Mouse (Mus musculus) heart, embryonic 15.5 days (tissue): Measurements from ENCODE around the gene Ehd4. TPM values are rescaled to one million over a fixed set of nuclear protein-coding genes. Genes with fewer than 3 reads are reported as not detected.

ENCODE experiments used
- ATAC-seq: fragments of 200-750 bp; cut with Nextera tagmentation; replicated peaks from 2 replicates; pipeline ENCODE4 v1.8.0; 2017; ENCODE audit warnings: low read depth, moderate TSS enrichment; ENCODE audit not compliant: insufficient number of reproducible peaks, insufficient read depth, low FRiP score
- H3K27ac ChIP-seq: fragments of 300-500 bp; sonication (generic); 2 replicates; pipeline ENCODE4 v1.5.1; 2015; ENCODE audit warnings: mild to moderate bottlenecking, inconsistent platforms
- H3K27me3 ChIP-seq: fragments of 300-500 bp; sonication (generic); 2 replicates; pipeline ENCODE4 v1.6.1; 2015; ENCODE audit warnings: inconsistent platforms
- H3K36me3 ChIP-seq: fragments of 300-500 bp; sonication (generic); 2 replicates; pipeline ENCODE4 v1.6.1; 2015; ENCODE audit warnings: mild to moderate bottlenecking, inconsistent platforms
- H3K4me1 ChIP-seq: fragments of 300-500 bp; sonication (generic); replicated peaks from 2 replicates; pipeline ENCODE4 v1.6.1; 2015; ENCODE audit warnings: inconsistent platforms
- H3K4me2 ChIP-seq: fragments of 300-500 bp; sonication (generic); 2 replicates; pipeline ENCODE4 v1.6.1; 2015; ENCODE audit warnings: inconsistent platforms, mild to moderate bottlenecking, moderate library complexity
- H3K4me3 ChIP-seq: fragments of 300-500 bp; sonication (generic); 2 replicates; pipeline ENCODE4 v1.5.1; 2015; ENCODE audit warnings: mild to moderate bottlenecking, inconsistent platforms
- H3K9ac ChIP-seq: fragments of 300-500 bp; sonication (generic); 2 replicates; pipeline ENCODE4 v1.6.1; 2015; ENCODE audit warnings: mild to moderate bottlenecking, inconsistent platforms
- H3K9me3 ChIP-seq: fragments of 300-500 bp; sonication (generic); replicated peaks from 2 replicates; pipeline ENCODE4 v1.6.1; 2016; ENCODE audit warnings: inconsistent platforms
- WGBS: fragments of 180-500 bp; shearing (Covaris S2); methylation state at CpG from one replicate; pipeline ENCODE4 v1.1.7; 2015; ENCODE audit warnings: mixed read lengths; 5-methylcytosine and 5-hydroxymethylcytosine counted together
- polyA plus RNA-seq: library from polyadenylated mRNA; unstranded; fragments of >200 nt; fragmentation: Nextera tagmentation; extraction: Ambion mirVana; gene quantifications from 2 replicates; pipeline ENCODE4 v1.2.1, GENCODE M21; 2015

Ehd4 gene
- polyA plus RNA-seq, result 164 and 188 TPM in 2 replicates

DNA sequence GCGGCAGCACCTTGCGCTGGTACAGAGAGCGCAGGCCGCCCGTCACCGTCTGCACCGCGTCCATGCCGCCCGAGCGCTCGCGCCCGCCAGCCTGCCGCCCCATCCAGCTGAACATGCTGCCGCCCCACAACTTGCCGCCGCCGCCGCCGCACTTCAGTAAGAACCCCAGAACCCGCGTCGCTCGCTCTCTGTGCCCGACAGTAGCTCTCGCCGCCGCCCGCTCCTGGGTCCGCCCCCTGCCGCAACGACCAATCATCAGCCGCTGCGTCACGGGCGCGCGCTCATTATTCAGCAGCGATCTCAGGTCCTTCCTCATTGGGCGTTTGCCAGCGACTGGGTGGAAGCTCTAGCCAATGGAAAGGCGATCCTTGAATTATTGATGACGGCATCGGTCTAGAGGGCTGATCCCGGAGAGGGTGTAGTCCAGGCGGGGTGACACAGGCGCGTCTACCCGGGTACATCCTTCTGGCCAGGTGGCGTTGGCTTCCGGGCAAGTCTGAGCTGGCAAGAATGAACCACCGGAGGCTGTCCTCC lies at the start of gene Ehd4:
TSS of gene Ehd4 (minus strand) at position 246 of the 534 bp plus-strand sequence.
- Histone ChIP-seq H3K36me3 (peaks cover 9% of the 10 kb centered on the region; the same call in 1 of the 2 replicates), H3K9ac (peak within 1 kb of the TSS; percentile 88), H3K27me3 (no peaks in the 10 kb centered on the region), H3K4me1 (peaks cover 16% of the 10 kb centered on the region), H3K9me3 (no peaks in the 10 kb centered on the region), H3K27ac (peak within 1 kb of the TSS; percentile 90), H3K4me3 (peak within 1 kb of the TSS; percentile 92), H3K4me2 (peak within 1 kb of the TSS; percentile 88)
- ATAC-seq, result peak; percentile 95
- WGBS, result under 1% methylated on average over 53 of the region's 53 CpGs

DNA sequence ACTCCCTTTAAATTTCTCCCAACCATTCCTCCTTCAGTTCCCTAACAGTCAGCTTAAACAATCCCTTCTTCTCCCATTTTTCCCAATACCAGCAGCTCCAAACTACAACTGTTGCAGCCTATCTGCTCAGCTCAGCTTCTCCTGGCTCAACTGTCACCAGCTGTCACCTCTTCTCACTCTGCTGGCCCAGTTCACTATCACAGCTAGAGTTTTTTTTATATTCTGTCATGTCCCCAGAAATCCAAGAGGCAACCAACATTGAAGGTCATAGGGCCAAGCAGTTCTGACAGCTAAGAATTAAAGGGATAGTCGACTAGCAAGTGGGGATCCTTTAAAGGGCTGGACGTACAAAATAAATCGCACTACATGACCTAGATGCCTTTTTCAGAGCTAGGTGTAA lies 49.3 kb upstream of the Ehd4 start:
- no peak overlapping the region for H3K9ac ChIP-seq
- no peak overlapping the region for H3K4me2 ChIP-seq
- peaks cover 7% of the 10 kb centered on the region; the same call in 1 of the 2 replicates for H3K4me1 ChIP-seq
- WGBS, result 48% methylated on average over 3 of the region's 3 CpGs
- no peak overlapping the region for H3K4me3 ChIP-seq
- no peak for ATAC-seq
- no peaks in the 10 kb centered on the region for H3K36me3 ChIP-seq
- H3K27ac ChIP-seq, result no peak overlapping the region
- no peaks in the 10 kb centered on the region for H3K9me3 ChIP-seq
- H3K27me3 ChIP-seq, result no peaks in the 10 kb centered on the region

DNA sequence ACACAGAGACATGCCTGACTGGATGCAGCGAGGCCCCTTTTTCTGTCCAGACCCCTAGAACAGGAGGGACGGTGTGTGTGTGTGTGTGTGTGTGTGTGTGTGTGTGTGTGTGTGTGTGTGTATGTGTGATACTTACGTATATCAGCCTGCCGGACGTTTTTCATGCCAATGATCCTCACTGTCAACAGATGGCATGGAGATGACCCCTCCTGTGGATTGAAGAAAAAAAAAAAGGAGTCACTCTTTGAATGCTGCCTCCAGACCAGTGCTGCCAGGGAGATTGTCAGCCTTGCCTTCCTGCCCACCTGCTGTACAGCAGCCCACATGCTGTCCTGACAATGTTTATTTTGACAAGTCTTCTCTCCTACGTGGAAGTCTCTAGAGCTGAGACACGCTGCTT lies 45.7 kb upstream of the Ehd4 start:
- 50% methylated on average over 7 of the region's 7 CpGs for WGBS
- Histone ChIP-seq H3K27ac (no peak overlapping the region), H3K4me3 (no peak overlapping the region), H3K4me1 (peaks cover 7% of the 10 kb centered on the region; the same call in 1 of the 2 replicates), H3K4me2 (no peak overlapping the region), H3K9ac (no peak overlapping the region), H3K27me3 (no peaks in the 10 kb centered on the region), H3K36me3 (no peaks in the 10 kb centered on the region), H3K9me3 (no peaks in the 10 kb centered on the region)
- ATAC-seq, result no peak

DNA sequence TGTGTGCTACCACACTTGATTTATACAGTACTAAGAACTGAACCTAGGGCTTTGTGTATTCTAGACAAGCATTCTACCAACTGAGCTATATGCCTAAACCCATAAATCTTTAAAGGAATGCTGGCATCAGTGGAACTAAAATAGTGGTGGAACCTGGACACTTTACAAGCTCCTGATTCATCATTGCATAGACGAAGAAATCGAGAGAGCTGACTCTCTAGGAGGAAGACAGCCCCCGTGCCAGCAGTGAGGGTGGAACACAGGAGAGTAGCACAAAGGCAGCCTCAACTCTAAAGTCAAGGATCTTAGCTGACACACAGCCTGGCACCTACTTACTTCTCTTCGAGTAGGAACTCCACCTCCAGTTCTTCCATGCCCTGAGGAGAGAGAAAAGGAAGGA lies 33.8 kb upstream of the Ehd4 start:
- no peak overlapping the region for H3K27ac ChIP-seq
- whole genome bisulfite sequencing, result 84% methylated on average over 4 of the region's 4 CpGs
- no peaks in the 10 kb centered on the region for H3K4me1 ChIP-seq
- H3K36me3 ChIP-seq, result no peaks in the 10 kb centered on the region
- H3K9ac ChIP-seq, result no peak overlapping the region
- H3K9me3 ChIP-seq, result no peaks in the 10 kb centered on the region
- no peaks in the 10 kb centered on the region for H3K27me3 ChIP-seq
- H3K4me2 ChIP-seq, result no peak overlapping the region
- no peak for ATAC-seq
- H3K4me3 ChIP-seq, result no peak overlapping the region

DNA sequence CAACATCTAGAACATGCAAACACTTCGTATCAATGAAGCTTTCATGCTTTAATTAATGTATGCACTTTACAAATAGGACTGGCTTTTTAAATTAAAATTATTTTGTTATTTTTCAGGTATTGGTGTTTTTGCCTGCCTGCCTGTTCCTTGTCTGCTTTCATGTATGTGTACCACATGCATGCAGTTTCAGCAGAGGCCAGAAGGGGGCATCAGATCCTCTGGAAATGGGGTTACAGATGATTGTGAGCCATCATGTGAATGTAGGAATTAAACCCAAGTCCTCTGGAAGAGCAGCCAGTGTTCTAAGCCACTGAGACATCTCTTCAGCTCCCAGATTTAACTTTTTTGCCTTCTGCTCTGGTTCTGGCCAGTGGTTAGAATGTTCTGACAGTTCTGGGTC lies 33.2 kb upstream of the Ehd4 start:
- ATAC-seq, result no peak
- Histone ChIP-seq H3K9me3 (no peaks in the 10 kb centered on the region), H3K9ac (no peak overlapping the region), H3K4me1 (no peaks in the 10 kb centered on the region), H3K27me3 (no peaks in the 10 kb centered on the region), H3K36me3 (no peaks in the 10 kb centered on the region), H3K4me3 (no peak overlapping the region), H3K4me2 (no peak overlapping the region), H3K27ac (no peak overlapping the region)
- WGBS, result 89% methylated on average over 1 of the region's 1 CpGs

DNA sequence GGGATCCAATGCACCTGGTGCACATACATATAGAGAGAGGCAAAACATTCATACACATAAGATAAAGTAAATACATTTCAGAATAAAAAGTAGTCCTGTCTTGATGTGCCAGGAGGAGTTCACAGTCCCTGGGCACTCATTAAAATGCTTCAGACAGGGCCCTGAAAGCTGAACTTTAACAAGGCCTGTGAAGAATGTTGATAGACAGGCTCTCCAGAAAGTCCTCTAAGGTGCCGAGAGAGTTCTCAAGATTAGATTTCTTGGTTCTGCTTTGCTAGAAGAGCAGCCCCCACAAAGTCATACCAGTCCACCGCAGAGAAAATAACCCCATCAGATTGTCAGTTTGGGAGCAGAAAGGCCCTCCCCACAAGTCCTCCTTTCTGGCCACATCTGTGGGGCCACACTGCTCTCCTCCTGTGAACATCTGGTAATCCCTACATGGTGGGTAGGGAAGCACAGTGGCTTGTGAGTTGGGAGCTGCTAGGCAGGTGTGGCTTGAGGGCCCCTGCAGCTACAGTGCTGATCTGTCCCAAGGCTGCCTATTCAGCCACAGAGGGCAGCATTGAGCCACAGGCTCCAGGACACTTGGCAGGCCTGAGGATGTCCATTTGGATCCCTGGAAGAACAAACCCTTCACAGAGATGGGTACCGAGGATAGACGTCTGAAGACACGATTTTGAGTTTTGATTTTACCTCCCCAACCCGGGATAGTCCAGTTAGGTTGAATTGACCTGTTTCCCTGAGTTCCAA lies 31.3 kb upstream of the Ehd4 start:
- H3K4me1 ChIP-seq, result no peaks in the 10 kb centered on the region
- ATAC-seq, result no peak
- H3K4me2 ChIP-seq, result no peak overlapping the region
- no peaks in the 10 kb centered on the region for H3K27me3 ChIP-seq
- no peaks in the 10 kb centered on the region for H3K36me3 ChIP-seq
- WGBS, result 69% methylated on average over 6 of the region's 6 CpGs
- H3K4me3 ChIP-seq, result no peak overlapping the region
- no peak overlapping the region for H3K27ac ChIP-seq
- no peaks in the 10 kb centered on the region for H3K9me3 ChIP-seq
- H3K9ac ChIP-seq, result no peak overlapping the region

DNA sequence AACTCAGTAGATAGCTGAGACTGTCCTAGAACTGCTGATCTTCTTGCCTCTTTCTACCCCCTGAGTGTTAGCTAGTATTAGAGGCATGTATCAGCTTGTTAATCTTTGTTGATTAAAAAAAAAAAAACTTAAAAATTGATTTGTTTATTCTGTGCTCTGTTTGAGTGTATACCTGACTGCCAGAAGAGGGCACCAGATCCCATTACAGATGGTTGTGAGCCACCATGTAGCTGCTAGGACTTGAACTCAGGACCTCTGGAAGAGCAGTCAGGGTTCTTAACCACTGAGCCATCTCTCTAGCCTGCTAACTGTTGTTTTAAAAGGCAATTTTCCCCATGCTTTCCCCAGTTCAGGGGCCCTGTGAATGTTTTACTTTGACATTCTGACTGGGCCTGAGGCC lies 24.5 kb upstream of the Ehd4 start:
- H3K4me1 ChIP-seq, result 0 out of 2 replicates have a peak, but pooled peaks cover 3% of the 10 kb centered on the region
- no peaks in the 10 kb centered on the region for H3K27me3 ChIP-seq
- H3K4me3 ChIP-seq, result no peak overlapping the region
- no peaks in the 10 kb centered on the region for H3K36me3 ChIP-seq
- H3K9ac ChIP-seq, result no peak overlapping the region
- no peak overlapping the region for H3K27ac ChIP-seq
- no peak overlapping the region for H3K4me2 ChIP-seq
- ATAC-seq, result no peak
- H3K9me3 ChIP-seq, result no peaks in the 10 kb centered on the region

DNA sequence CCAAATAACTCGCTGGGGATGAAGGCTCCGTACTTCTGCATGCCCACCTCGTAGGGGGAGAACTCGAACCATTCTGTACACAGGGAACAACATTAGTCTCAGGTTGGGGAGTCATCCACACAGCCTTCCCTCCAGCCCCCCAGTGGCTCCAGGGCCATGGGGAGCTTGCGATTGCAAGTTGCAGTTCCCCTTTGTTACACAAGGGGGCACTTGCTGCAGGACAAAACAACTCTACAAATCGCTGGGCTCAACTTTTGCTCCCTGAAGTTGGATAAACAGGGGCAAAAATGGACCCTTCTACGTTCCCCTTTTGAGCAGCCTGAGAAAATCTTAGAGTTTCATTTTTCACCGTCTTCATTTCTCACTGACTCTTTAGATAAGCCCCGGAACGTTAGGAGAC lies 19.3 kb upstream of the Ehd4 start:
- Histone ChIP-seq H3K4me1 (0 out of 2 replicates have a peak, but pooled peaks cover 5% of the 10 kb centered on the region), H3K36me3 (no peaks in the 10 kb centered on the region), H3K4me3 (no peak overlapping the region), H3K27ac (no peak overlapping the region), H3K27me3 (no peaks in the 10 kb centered on the region), H3K4me2 (peak overlapping the region; percentile 7), H3K9me3 (no peaks in the 10 kb centered on the region), H3K9ac (no peak overlapping the region)
- 23% methylated on average over 10 of the region's 10 CpGs for WGBS
- no peak for ATAC-seq

DNA sequence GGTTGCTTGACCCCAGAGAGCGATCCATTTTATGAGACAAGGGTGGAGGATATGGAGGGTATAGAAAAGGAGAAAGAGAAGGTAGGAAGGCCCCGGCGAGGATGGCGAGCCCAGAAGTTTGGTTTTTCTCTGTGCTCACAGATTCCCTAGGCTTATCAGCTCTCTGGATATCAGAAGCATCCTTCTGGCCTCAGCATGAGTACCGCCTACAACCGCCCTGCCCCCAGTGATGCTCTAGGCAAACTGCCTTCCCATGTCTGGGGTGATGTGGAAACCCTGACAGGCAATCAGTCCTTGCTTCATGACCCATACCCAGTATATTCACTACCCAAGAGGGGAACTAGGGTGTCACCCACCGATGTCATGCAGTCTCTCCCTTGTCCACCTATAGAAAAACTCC lies 17.0 kb upstream of the Ehd4 start:
- Histone ChIP-seq H3K4me3 (no peak overlapping the region), H3K27ac (no peak overlapping the region), H3K9ac (no peak overlapping the region), H3K36me3 (no peaks in the 10 kb centered on the region), H3K4me1 (peaks cover 5% of the 10 kb centered on the region; the same call in 1 of the 2 replicates), H3K27me3 (no peaks in the 10 kb centered on the region), H3K9me3 (no peaks in the 10 kb centered on the region), H3K4me2 (no peak overlapping the region)
- ATAC-seq, result no peak
- 72% methylated on average over 7 of the region's 7 CpGs for WGBS

DNA sequence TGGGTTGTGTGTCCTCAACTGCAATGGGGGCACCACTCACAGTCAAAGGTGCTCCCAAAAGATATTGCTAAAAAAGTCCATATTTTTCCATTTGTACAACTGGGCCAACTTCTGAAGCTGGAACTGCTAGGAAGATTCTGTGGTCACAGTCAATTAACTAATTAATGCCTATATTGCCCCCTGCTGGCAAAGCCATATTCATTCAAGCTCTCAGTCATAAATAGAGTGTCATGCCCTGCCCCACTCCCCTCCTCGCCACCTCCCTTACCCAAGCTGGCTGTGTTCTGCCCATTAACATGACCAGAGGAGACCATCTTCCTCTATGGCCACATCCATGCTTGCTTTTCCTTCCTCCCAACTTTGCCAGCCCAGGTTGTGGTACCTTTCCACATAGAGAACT lies 16.3 kb upstream of the Ehd4 start:
- H3K9ac ChIP-seq, result no peak overlapping the region
- 33% methylated on average over 1 of the region's 1 CpGs for WGBS
- no peak for ATAC-seq
- H3K4me3 ChIP-seq, result no peak overlapping the region
- no peak overlapping the region for H3K27ac ChIP-seq
- no peaks in the 10 kb centered on the region for H3K9me3 ChIP-seq
- peaks cover 5% of the 10 kb centered on the region; the same call in 1 of the 2 replicates for H3K4me1 ChIP-seq
- no peak overlapping the region for H3K4me2 ChIP-seq
- no peaks in the 10 kb centered on the region for H3K36me3 ChIP-seq
- no peaks in the 10 kb centered on the region for H3K27me3 ChIP-seq

DNA sequence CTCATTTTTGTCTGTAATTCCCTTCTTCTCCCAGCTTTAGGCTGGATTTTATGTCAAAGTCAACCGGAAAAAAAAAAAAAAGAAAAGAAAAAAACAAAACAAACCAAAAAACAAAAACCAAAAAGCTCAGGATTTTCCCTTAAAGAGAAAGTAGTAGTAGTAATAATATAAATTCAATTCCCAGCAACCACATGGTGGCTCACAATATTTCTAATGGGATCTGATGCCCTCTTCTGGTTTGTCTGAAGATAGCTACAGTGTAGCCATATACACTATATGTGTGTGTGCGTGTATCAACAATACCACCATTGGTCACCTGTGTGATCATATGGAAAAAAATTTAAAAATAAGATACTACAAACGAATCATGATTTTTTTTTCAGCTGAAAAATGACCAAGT lies 15.0 kb upstream of the Ehd4 start:
- Histone ChIP-seq H3K4me1 (peaks cover 5% of the 10 kb centered on the region; the same call in 1 of the 2 replicates), H3K4me3 (no peak overlapping the region), H3K9me3 (no peaks in the 10 kb centered on the region), H3K9ac (no peak overlapping the region), H3K4me2 (no peak overlapping the region), H3K27ac (no peak overlapping the region), H3K36me3 (no peaks in the 10 kb centered on the region), H3K27me3 (no peaks in the 10 kb centered on the region)
- ATAC-seq, result no peak
- WGBS, result 80% methylated on average over 3 of the region's 3 CpGs

DNA sequence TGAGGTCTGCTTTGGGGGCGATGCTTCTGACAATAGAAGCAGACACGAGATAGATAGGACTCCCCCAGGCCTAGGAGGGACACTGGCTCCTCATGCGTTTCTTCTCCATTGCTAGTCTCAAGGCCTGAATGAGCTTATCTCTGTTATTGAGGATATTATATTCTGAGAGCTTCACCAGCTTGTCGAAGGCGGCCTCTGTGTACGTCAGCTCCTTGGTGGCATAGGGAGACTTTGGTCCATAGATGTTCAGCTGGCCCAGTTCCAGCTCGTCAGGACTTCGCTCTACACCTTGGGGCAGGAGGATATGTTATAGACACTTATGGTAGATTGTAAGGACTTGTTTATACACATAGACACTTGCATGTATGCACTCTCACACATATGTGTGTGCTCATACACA lies 13.4 kb upstream of the Ehd4 start:
- H3K9me3 ChIP-seq, result no peaks in the 10 kb centered on the region
- ATAC-seq, result no peak
- H3K4me1 ChIP-seq, result no peaks in the 10 kb centered on the region; the same call in 1 of the 2 replicates
- no peak overlapping the region for H3K9ac ChIP-seq
- no peak overlapping the region for H3K27ac ChIP-seq
- H3K4me3 ChIP-seq, result no peak overlapping the region
- H3K27me3 ChIP-seq, result no peaks in the 10 kb centered on the region
- H3K36me3 ChIP-seq, result no peaks in the 10 kb centered on the region
- H3K4me2 ChIP-seq, result no peak overlapping the region
- 85% methylated on average over 8 of the region's 8 CpGs for WGBS
